Mouse (Mus musculus): Measurements from ENCODE around the gene Ikzf2.

Gene Ikzf2

GRCm38 (mm10) chr1:69599074-69599772 is 87.8 kb downstream of the Ikzf2 start:
- no peak for DNase-seq (ENCODE audit: extremely low spot score, low read depth, low spot score)

- peak; percentile 44 for DNase-seq (ENCODE audit: extremely low spot score, low read depth, low spot score)
These were observed 95.2 kb downstream of the Ikzf2 start for GRCm38 (mm10) chr1:69591889-69592288.

DNA sequence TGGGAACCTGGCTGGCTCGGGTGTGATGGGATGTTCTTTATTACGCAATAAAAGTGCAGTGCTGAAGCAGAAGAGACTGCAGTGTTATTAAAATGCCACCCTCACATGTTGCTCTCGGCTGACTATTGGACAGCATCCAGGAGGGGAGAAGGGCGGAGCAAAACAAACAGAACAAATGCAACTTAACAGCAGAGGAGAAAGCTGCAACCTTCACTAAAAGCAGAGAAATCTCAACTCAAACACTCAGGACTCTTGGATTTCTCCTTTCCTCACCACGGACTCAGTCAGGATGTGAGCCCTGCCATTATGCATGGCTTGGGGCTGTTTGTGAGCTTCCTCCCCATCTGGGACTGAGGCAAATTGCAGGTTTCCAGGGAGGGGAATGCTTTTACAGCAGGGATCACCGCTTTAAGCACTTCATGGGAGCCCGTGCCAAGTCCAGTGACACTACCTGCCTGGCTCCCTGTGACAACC is 95.7 kb downstream of the Ikzf2 start:
- DNase-seq (ENCODE audit: extremely low spot score, low read depth, low spot score) = peak; percentile 24

- no peak for DNase-seq (ENCODE audit: extremely low spot score, low read depth, low spot score)
These were observed 101.5 kb downstream of the Ikzf2 start for GRCm38 (mm10) chr1:69585546-69585945.

DNA sequence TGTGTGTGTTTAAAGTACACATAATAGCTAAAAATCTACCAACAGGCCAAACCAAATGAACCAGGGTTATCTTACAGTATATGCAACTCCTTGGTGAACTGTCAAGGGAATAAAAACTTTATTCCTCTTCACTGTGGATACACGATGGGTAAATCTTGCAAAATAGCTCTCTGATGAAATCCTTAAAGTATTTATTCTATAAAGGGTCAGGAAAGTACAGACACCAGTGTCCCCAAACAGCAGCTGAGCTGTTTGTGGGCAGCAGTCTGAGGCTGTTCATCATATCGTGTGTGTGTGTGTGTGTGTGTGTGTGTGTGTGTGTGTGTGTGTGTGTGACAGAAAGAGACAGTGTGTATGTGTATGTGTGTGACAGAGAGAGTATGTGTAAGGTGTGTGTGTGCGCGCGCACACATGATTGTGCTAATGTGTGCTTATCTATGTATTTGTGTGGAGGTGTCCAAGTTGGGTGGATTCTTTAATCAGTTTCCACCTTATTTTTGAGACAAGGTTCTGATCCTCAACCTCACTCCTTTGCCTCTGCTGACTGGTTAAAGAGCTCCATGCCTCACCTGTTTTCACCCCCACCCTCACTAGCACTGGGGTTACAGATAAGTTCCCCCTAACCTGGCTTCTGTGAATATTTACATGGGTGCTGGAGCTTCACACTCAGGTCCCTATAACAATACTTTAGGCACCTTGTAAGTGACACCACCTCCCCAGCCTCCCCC is 102.9 kb downstream of the Ikzf2 start:
- no peak for DNase-seq (ENCODE audit: extremely low spot score, low read depth, low spot score)

- no peak for DNase-seq (ENCODE audit: extremely low spot score, low read depth, low spot score)
These were observed 108.1 kb downstream of the Ikzf2 start for GRCm38 (mm10) chr1:69578917-69579316.

DNA sequence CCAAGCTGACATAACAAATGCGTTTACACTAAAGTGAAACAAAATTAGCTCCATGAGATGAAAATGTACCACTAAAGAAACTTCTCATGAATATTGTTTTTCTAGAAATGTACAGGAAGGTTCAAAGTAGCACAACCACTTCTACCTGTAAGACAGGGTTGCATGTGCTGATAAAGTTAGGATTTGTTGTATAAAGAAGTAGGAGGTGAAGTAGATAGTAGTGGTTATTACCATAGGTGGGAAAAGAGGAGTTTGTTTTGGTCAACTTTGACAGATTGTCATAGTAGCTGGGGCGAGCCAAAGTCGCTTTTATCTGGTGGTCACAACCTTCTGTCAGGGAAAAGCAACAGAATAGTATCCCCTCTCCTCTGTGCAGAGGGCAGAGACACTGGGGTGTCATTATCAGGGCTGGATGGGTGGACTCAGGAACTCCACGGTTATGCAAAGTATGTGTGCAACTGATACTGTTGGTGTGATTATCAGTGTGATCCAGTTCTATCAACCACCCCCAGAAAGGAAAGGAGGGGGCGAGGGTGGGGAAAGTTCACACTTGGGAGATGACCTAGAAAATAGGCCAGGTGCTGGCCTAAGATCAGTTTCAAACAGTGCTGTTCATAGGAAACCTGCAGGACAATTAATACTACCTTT is 127.5 kb downstream of the Ikzf2 start:
- no peak for DNase-seq (ENCODE audit: extremely low spot score, low read depth, low spot score)

- DNase-seq (ENCODE audit: extremely low spot score, low read depth, low spot score) = no peak
These were observed 131.4 kb downstream of the Ikzf2 start for GRCm38 (mm10) chr1:69555636-69556151.

DNA sequence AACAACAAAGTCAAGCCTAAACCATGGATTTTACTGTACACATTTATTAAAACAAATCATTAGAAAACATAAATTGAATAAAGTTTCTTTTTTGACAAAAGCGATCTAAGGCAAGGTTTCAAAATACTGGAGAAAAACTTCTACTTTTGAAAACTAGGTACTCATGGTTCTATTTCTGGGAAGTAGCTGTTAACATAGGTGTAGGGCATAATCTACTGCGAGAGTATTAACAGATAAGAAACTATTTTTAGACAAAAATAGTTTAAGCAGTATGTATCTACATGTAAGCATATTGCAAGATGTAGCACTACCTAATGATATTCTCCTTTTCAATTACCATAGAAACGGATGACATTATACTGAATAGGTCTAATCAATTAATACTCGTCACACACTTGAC is 137.1 kb downstream of the Ikzf2 start:
- DNase-seq (ENCODE audit: extremely low spot score, low read depth, low spot score) = no peak

DNA sequence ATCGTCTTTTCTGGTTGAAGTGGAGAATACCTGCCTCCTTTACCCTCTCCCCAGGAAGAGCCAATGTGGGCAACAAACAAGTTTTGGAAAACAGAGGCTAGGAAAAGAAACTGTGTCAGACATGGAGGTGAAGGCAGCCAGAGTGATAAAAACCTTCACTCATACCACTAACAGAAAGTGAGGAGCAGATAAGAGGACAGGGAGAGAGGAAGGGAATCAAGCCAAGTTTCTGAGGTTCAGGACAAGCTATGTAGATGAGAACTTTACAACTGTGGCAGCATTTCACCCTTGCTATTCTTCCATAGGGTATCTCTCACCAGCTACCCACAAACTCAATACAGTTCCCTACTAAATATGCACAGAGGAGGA is 141.2 kb downstream of the Ikzf2 start:
- DNase-seq (ENCODE audit: extremely low spot score, low read depth, low spot score) = no peak

DNA sequence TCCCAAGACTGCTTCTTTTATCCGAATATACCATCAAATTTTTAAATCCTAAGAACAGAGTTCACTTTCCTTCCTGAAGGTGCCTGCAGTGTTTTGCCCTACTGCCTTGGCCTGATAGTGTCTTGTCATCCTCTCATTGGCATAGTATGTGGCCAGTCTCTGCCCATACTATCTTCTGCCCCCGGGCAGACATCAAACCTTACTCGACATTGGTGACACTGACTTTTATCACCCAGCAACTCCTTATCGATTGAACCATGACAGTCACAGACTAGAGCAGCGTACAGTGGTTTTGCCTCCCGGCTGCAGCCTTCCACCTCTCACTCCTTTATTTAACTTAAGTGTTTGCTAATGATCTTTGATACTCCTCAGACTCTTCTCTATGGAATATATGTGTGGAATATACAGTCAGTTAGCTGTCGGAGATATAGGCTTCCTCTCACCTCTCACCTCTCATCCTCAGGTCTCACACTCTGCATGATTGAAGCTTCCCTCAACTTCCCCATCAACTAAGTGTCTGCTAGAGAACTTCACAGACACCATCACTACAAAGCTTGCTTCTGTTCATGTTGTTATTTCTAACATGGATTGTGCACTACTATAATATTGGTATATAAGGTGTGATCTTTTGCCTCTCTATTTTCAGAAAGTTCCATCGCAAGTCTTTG is 141.7 kb downstream of the Ikzf2 start:
- DNase-seq (ENCODE audit: extremely low spot score, low read depth, low spot score) = no peak

- no peak for DNase-seq (ENCODE audit: extremely low spot score, low read depth, low spot score)
These were observed 143.1 kb downstream of the Ikzf2 start for GRCm38 (mm10) chr1:69543774-69544597.

GRCm38 (mm10) chr1:69542546-69542945 is 144.5 kb downstream of the Ikzf2 start:
- DNase-seq (ENCODE audit: extremely low spot score, low read depth, low spot score) = no peak

- DNase-seq (ENCODE audit: extremely low spot score, low read depth, low spot score) = no peak
These were observed 148.4 kb downstream of the Ikzf2 start for GRCm38 (mm10) chr1:69538663-69539062.

DNA sequence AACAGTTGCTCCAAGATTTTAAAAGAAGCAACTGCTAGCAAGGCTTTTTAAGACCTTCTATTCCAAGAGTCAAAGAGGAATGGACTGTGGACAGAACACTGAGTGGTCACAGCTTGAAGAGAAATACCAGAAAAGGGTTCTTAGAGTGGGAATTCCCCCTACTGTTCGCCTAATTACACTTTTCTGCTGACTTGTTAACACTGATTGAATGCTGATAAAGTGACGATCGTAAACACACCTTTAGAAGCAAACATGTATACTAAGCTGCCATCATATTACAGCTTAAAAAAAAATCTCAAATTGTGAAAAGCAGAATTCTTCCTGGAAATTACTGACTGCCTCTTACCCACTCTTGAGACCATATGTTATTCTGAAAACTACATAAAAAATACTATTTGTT is 149.4 kb downstream of the Ikzf2 start:
- DNase-seq (ENCODE audit: extremely low spot score, low read depth, low spot score) = no peak

DNA sequence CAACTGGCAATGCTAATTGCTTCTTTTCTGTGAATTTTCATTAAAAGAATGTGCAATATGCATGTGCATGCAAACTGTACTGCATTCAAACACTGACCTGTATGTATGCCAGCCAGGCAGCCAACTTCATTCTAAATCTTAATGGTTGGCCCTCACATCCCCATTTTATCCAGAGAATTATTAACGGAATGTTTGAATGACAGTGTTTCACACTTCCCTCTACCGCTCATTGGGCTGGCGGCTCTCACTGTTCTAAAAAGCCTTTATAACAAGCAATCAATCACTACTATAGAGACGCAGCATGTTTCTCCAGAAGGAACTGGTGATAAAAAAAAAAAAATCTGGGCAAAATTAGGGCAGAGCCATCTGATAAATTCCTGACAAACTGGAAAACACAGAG is 151.5 kb downstream of the Ikzf2 start:
- no peak for DNase-seq (ENCODE audit: extremely low spot score, low read depth, low spot score)

DNA sequence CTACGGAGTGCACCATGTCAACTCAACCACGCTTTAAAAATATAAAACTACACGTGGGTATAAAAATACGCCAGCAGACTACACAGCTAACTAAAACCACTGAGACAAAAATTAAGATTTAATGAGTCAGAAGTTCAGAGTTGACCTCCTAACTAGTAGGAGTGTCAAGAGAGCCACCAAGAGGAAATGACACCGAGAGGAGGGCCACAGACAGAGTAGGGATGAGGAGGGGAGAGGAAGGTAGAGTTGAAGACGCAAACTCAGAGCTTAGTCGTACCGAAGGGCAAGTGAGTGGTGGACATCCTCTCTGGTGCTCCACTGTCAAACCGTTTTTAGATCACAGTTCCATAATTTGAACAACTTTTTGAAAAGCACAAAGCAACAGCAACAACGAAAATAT is 154.0 kb downstream of the Ikzf2 start:
- DNase-seq (ENCODE audit: extremely low spot score, low read depth, low spot score) = no peak

DNA sequence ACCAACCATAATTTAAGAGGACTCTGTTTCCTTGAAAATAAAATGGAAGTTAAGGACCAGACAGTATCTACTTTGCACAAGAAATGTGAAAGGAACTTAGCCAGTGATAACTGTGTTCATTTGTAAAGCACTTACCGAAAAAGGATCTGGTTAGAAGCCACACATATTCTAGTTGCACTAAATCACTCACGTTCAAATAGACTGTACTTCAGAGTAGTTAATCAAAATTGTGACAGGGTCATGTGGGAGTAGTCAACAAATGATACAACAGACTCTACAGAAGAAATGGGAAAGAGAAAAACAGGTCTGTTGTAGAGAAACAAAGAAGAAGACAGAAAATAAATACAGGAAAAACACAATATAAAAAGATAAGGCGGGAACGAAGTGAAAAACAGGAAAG is 158.3 kb downstream of the Ikzf2 start:
- DNase-seq (ENCODE audit: extremely low spot score, low read depth, low spot score) = no peak

DNA sequence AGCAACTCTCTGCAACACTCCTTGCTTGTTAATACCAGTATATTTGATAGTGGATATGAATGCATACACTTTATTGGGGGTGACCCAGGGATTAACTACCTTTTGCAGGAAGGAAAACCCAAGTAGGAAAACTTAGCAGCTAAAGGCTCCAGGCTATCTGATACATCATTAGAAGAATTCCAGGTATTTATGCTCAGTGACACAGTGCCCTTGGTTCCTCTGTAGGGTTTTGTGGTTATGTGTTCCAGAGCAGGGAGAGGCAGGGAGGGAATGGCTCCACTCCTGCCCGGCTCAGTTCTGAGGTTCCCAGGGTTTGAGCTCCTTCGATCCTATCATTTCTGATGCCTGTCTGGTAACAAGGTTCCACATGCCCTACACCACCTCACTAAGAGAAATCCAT is 165.4 kb downstream of the Ikzf2 start:
- no peak for DNase-seq (ENCODE audit: extremely low spot score, low read depth, low spot score)

DNA sequence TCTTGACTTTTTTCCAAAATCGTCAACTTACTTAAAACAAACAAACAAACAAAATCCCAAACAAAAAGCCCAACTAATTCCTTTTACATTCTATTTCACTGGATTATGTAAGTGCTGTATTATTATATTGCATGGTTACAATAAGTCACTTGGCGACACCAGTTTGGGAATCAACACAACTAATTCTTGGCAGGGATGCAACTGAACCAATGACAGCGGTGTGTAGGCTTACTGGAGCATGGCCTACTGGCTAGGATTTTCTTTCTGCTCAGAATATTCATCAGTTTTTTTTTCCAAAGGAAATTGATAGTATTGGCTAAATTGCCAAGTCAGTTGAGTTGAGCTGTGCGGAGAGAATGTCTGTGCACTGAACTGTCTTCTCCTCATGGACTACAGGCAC is 167.7 kb downstream of the Ikzf2 start:
- DNase-seq (ENCODE audit: extremely low spot score, low read depth, low spot score) = no peak

Measured in hindlimb bud, embryonic 11.5 days (tissue).